Mouse (Mus musculus): Measurements from ENCODE around the gene Gm37240. TPM values are rescaled to one million over a fixed set of nuclear protein-coding genes. Genes with fewer than 3 reads are reported as not detected.

Gene Gm37240
- polyA plus RNA-seq, 1 experiment: not detected

- no peak overlapping the region for H3K27ac ChIP-seq (ENCODE audit: insufficient read depth, low read depth, low read length)
- H3K4me3 ChIP-seq (ENCODE audit: insufficient read depth, low read length): no peak overlapping the region
- H3K4me1 ChIP-seq (ENCODE audit: control insufficient read depth, insufficient read depth, low read length): peaks cover 2% of the 10 kb centered on the region; the same call in 1 of the 2 replicates
- TF ChIP-seq POLR2A (IDR thresholded peaks at IDR 0.05; ENCODE audit: borderline replicate concordance, low read depth, low read length): no peak
- no peak for TF ChIP-seq CTCF (IDR thresholded peaks at IDR 0.05; ENCODE audit: low read depth, low read length)
Measured at GRCm38 (mm10) chr3:85635591-85635990, 251.7 kb downstream of the Gm37240 start.

- H3K27ac ChIP-seq (ENCODE audit: insufficient read depth, low read depth, low read length): no peak overlapping the region
- TF ChIP-seq POLR2A (IDR thresholded peaks at IDR 0.05; ENCODE audit: borderline replicate concordance, low read depth, low read length) (no peak), CTCF (IDR thresholded peaks at IDR 0.05; ENCODE audit: low read depth, low read length) (no peak)
- peaks cover 2% of the 10 kb centered on the region; the same call in 1 of the 2 replicates for H3K4me1 ChIP-seq (ENCODE audit: control insufficient read depth, insufficient read depth, low read length)
- H3K4me3 ChIP-seq (ENCODE audit: insufficient read depth, low read length): no peak overlapping the region
Measured at GRCm38 (mm10) chr3:85635126-85635419, 252.2 kb downstream of the Gm37240 start.

- Histone ChIP-seq H3K4me3 (ENCODE audit: insufficient read depth, low read length) (no peak overlapping the region), H3K4me1 (ENCODE audit: control insufficient read depth, insufficient read depth, low read length) (peaks cover 2% of the 10 kb centered on the region; the same call in 1 of the 2 replicates), H3K27ac (ENCODE audit: insufficient read depth, low read depth, low read length) (no peak overlapping the region)
- TF ChIP-seq CTCF (IDR thresholded peaks at IDR 0.05; ENCODE audit: low read depth, low read length): no peak
- no peak for TF ChIP-seq POLR2A (IDR thresholded peaks at IDR 0.05; ENCODE audit: borderline replicate concordance, low read depth, low read length)
Measured at GRCm38 (mm10) chr3:85634389-85635125, 252.8 kb downstream of the Gm37240 start.

- TF ChIP-seq POLR2A (IDR thresholded peaks at IDR 0.05; ENCODE audit: borderline replicate concordance, low read depth, low read length) (no peak), CTCF (IDR thresholded peaks at IDR 0.05; ENCODE audit: low read depth, low read length) (no peak)
- no peak overlapping the region for H3K4me3 ChIP-seq (ENCODE audit: insufficient read depth, low read length)
- H3K27ac ChIP-seq (ENCODE audit: insufficient read depth, low read depth, low read length): no peak overlapping the region
- peaks cover 2% of the 10 kb centered on the region; the same call in 1 of the 2 replicates for H3K4me1 ChIP-seq (ENCODE audit: control insufficient read depth, insufficient read depth, low read length)
Measured at GRCm38 (mm10) chr3:85633733-85634132, 253.6 kb downstream of the Gm37240 start.

GRCm38 (mm10) chr3:85629895-85630510 is 257.3 kb downstream of the Gm37240 start:
- H3K4me3 ChIP-seq (ENCODE audit: insufficient read depth, low read length): no peak overlapping the region
- no peaks in the 10 kb centered on the region for H3K4me1 ChIP-seq (ENCODE audit: control insufficient read depth, insufficient read depth, low read length)
- no peak for TF ChIP-seq POLR2A (IDR thresholded peaks at IDR 0.05; ENCODE audit: borderline replicate concordance, low read depth, low read length)
- no peak overlapping the region for H3K27ac ChIP-seq (ENCODE audit: insufficient read depth, low read depth, low read length)

- H3K4me1 ChIP-seq (ENCODE audit: control insufficient read depth, insufficient read depth, low read length): no peaks in the 10 kb centered on the region
- TF ChIP-seq POLR2A (IDR thresholded peaks at IDR 0.05; ENCODE audit: borderline replicate concordance, low read depth, low read length) (no peak), CTCF (IDR thresholded peaks at IDR 0.05; ENCODE audit: low read depth, low read length) (no peak)
- no peak overlapping the region for H3K27ac ChIP-seq (ENCODE audit: insufficient read depth, low read depth, low read length)
- H3K4me3 ChIP-seq (ENCODE audit: insufficient read depth, low read length): no peak overlapping the region
Measured at GRCm38 (mm10) chr3:85619751-85620150, 267.6 kb downstream of the Gm37240 start.

GRCm38 (mm10) chr3:85619345-85619744 is 268.0 kb downstream of the Gm37240 start:
- TF ChIP-seq CTCF (IDR thresholded peaks at IDR 0.05; ENCODE audit: low read depth, low read length) (no peak), POLR2A (IDR thresholded peaks at IDR 0.05; ENCODE audit: borderline replicate concordance, low read depth, low read length) (no peak)
- Histone ChIP-seq H3K4me1 (ENCODE audit: control insufficient read depth, insufficient read depth, low read length) (no peaks in the 10 kb centered on the region), H3K27ac (ENCODE audit: insufficient read depth, low read depth, low read length) (no peak overlapping the region), H3K4me3 (ENCODE audit: insufficient read depth, low read length) (no peak overlapping the region)

GRCm38 (mm10) chr3:85618885-85619284 is 268.4 kb downstream of the Gm37240 start:
- Histone ChIP-seq H3K4me1 (ENCODE audit: control insufficient read depth, insufficient read depth, low read length) (no peaks in the 10 kb centered on the region), H3K4me3 (ENCODE audit: insufficient read depth, low read length) (no peak overlapping the region), H3K27ac (ENCODE audit: insufficient read depth, low read depth, low read length) (no peak overlapping the region)
- TF ChIP-seq POLR2A (IDR thresholded peaks at IDR 0.05; ENCODE audit: borderline replicate concordance, low read depth, low read length) (no peak), CTCF (IDR thresholded peaks at IDR 0.05; ENCODE audit: low read depth, low read length) (0 out of 2 replicates have a peak, but pooled peaks have one; percentile 9)

- H3K4me1 ChIP-seq (ENCODE audit: control insufficient read depth, insufficient read depth, low read length): no peaks in the 10 kb centered on the region
Measured at GRCm38 (mm10) chr3:85616389-85616788, 270.9 kb downstream of the Gm37240 start.

GRCm38 (mm10) chr3:85607753-85608152 is 279.6 kb downstream of the Gm37240 start:
- TF ChIP-seq POLR2A (IDR thresholded peaks at IDR 0.05; ENCODE audit: borderline replicate concordance, low read depth, low read length): no peak
- no peak for TF ChIP-seq CTCF (IDR thresholded peaks at IDR 0.05; ENCODE audit: low read depth, low read length)
- no peak overlapping the region for H3K27ac ChIP-seq (ENCODE audit: insufficient read depth, low read depth, low read length)
- H3K4me3 ChIP-seq (ENCODE audit: insufficient read depth, low read length): no peak overlapping the region

More at GRCm38 (mm10) chr3:85616389-85616788, 270.9 kb downstream of the Gm37240 start:
- no peak overlapping the region for H3K4me3 ChIP-seq (ENCODE audit: insufficient read depth, low read length)
- TF ChIP-seq POLR2A (IDR thresholded peaks at IDR 0.05; ENCODE audit: borderline replicate concordance, low read depth, low read length) (no peak), CTCF (IDR thresholded peaks at IDR 0.05; ENCODE audit: low read depth, low read length) (no peak)
- H3K27ac ChIP-seq (ENCODE audit: insufficient read depth, low read depth, low read length): no peak overlapping the region

More at GRCm38 (mm10) chr3:85607753-85608152, 279.6 kb downstream of the Gm37240 start:
- H3K4me1 ChIP-seq (ENCODE audit: control insufficient read depth, insufficient read depth, low read length): no peaks in the 10 kb centered on the region

All from bone marrow macrophage, adult 2 months (primary cell).